Mouse (Mus musculus): ENCODE data around the gene Thap3. TPM values are rescaled to one million over a fixed set of nuclear protein-coding genes. Genes with fewer than 3 reads are reported as not detected.

Gene Thap3
- polyA plus RNA-seq (2012; ENCODE audit: low replicate concordance) = 11.2 and 18.9 TPM in 2 replicates

DNA sequence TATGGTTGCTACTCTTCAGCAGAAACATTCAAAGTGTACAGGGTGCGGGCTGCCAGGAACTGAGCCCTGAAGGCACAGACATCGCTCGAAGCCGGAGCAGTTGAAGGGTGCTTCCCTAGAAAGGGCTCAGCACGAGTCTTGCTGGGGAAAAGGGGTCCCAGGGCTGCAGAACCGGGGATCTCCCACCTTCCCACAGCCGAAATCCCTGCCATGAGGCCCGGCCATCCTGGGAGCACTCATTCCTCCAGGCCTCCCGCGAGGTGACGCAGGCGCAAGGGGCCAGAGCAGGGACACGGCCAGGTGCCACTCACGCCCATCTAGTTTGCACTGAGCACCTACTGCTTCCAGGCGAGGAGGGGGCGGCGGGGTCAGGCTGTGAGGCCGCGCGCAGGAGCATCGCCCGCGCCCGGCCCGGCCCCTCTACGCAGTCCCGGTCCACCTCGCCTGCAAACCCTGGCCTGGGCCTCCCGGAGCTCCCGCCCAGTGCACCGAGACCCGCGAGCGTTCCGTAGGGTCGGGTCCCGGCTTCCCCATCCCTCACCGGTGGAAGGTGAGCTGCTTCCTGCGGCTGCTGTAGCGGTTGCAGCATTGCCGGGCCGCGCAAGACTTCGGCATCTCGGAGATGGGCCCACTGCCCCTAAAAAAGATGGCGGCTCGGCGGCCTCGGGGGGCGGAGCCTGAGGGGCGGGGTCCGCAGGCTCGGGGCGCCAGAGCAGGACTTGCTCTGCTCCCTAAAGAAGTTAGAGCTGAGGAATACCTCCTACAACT, at the start of gene Thap3:
Thap3 (minus strand) TSS at position 656 of the 768 bp plus-strand sequence.

DNA sequence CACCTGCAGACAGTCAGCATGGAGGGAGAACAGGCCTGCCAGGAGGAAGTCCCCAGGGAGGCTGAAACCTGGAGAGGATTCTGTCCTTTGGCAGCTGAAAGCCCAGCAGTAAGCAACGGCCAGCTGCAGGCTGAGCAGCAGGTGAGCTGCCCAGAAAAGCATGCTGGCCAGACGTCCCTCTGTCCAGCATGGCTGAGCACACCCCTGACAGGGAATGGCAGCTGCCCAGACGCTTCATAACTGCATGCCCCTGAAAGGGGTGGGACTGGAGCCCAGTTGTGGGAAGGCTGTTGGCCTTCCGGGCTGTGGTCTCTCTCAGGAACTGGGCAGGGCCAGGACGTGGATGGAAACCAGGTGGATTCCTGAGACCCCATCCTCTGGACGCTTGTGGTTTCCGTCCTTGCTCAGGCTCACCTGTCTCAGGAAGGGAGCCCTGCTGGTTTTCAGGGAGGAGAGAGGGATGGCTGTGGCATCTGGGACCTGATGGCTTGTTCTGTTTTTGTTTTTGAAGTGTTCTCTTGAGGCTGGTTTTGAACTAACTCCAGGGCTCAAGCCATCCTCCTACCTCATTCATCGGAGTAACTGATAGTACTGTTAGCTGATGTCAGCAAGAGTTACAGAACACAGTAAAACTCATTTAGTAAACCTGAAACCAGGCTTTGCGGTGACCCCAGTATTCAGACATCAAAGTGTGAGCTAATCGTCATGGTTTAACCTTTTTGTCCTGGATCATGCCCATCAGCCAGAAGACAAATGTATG, 49.6 kb upstream of the Thap3 start, which contains the start of gene Tas1r1:
Tas1r1 (minus strand) TSS at position 344 of the 760 bp plus-strand sequence.

DNA sequence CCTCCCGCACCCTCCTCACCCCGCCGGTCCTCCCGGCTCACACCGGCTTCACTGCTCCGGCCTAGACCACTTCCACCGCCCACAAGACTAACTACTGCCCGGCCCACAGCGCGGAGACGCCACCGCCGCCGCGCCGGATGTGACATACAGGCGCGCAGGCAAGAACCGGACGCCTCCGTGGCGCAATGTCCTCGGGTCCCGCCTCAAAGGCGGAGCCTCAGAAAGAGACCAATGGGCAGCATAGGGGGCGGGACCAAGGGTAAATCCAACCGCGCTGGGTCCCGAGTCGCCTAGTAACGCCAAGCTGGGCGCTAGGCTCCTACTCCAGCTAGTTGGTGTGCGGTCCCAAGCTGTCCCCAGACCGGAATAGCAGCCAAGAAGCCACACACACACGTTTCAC, 38.7 kb upstream of the Thap3 start, which contains the start of gene Zbtb48:
Zbtb48 (minus strand) TSS at position 148 of the 400 bp plus-strand sequence.

DNA sequence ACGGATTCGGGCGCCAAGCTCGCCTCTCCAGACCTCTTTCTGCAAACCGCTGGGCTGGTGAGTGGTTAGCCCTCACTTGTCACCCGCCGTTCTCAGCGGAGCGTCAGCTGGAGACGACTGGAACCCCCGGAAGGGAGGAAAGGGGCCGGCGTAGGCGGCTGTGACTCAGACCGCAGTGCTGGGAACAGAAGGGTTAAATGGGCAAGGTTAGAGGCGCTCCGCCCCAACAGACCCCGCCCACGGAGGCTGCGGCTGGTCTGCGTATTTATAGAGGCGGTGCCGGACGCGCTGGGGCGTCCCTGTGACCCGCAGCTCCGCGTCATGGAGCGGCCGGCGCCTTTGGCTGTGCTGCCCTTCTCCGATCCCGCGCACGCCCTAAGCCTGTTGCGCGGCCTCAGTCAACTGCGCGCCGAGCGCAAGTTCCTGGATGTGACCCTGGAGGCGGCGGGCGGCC, 19.9 kb upstream of the Thap3 start, which contains the start of gene Klhl21:
Klhl21 (plus strand) TSS at position 182 of the 454 bp plus-strand sequence.

DNA sequence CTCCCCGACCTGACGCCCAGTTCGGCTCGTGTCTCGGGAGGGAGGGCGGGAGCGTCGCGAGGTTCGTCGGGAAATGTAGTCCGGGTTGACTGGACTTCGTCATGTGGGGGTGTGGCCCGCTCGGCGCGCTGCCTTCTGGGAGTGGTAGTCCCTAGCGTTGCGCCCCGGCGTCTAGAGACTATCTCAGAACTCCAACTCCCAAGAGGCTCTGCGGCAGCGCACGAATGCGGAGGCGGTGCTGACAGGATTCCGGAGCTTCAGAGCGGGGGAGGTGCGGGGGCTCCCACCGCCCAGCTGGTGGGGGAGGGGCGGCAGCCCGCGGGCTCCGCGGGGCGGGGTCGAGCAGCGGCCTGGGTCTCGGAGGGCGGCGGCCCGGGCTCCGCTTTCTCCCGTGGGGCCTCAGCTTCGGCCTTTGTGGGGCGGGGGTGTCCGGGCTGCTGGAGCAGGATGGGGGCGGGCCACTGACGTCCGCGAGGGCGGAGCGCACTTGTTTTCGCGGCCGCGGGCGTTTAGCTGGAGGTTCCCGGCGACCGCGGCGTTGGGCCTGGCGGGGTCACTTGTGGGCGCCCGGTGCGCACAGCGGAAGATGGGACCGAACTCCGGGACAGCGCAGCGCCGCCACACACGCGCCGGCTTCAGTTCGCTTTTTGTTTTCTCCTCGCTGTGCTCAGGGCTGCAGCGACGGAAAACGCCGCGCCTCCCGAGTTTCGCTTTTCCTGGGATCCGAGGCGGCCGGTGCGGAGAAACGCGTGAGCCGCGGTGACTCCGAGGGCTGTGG, 7.6 kb upstream of the Thap3 start, which contains the start of gene Phf13:
Phf13 (minus strand) TSS at position 86 of the 778 bp plus-strand sequence.

DNA sequence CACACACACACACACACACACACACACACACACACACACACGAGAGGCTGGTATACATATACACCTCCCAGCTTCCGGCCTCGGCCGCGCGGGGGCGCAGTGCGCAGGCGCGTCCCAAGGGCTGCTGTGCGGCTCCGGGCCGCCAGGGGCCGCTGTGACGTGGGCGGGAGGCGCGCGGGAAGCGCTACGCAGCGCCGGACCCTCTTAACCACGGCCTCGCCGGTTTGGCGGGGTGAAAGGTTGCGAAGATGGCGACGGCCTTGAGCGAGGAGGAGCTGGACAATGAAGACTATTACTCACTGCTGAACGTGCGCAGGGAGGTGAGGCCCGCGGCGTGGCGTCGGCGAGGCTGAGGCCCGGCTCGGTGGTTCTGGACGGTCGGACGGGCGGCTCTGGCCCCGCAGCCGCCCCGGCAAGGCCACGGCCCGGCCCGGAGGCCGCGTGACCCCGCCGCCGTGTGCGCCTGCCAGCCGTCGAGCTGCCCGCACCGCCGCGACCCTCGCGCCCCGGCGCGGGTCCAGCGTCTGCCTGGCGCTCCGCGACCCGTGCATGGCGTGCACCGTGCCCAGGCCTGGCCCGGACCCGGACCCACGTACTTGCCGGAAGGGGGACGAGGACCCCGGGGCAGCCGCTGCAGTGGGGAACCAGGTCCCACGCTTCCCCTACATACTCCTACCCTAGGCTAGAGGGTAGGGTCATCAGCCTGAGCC, 55.1 kb downstream of the Thap3 start, which contains the start of gene Dnajc11:
Dnajc11 (plus strand) TSS at position 187 of the 710 bp plus-strand sequence.

Other genes with a start within 250 kb of the Thap3 start
- 6.8 and 9.2 TPM in 2 replicates for gene Camta1, start 127.1 kb downstream of the Thap3 start, polyA plus RNA-seq (2012; ENCODE audit: low replicate concordance)
- gene Dnajc11, start 55.3 kb downstream of the Thap3 start, polyA plus RNA-seq (2012; ENCODE audit: low replicate concordance) = 14.0 and 86.7 TPM in 2 replicates
- 1.9 and 4.4 TPM in 2 replicates for gene Phf13, start 7.3 kb upstream of the Thap3 start, polyA plus RNA-seq (2012; ENCODE audit: low replicate concordance)
- gene Klhl21, start 19.8 kb upstream of the Thap3 start, polyA plus RNA-seq (2012; ENCODE audit: low replicate concordance) = 13.8 and 16.0 TPM in 2 replicates
- gene Zbtb48, start 38.7 kb upstream of the Thap3 start, polyA plus RNA-seq (2012; ENCODE audit: low replicate concordance) = 5.6 and 9.8 TPM in 2 replicates
- not detected in 2 replicates for gene Tas1r1, start 49.6 kb upstream of the Thap3 start, polyA plus RNA-seq (2012; ENCODE audit: low replicate concordance)
- gene Nol9, start 50.3 kb upstream of the Thap3 start, polyA plus RNA-seq (2012; ENCODE audit: low replicate concordance) = 67.1 and 129 TPM in 2 replicates
- 42.2 and 57.4 TPM in 2 replicates for gene Plekhg5, start 83.5 kb upstream of the Thap3 start, polyA plus RNA-seq (2012; ENCODE audit: low replicate concordance)
- 2.3 and 5.3 TPM in 2 replicates for gene Tnfrsf25, start 126.9 kb upstream of the Thap3 start, polyA plus RNA-seq (2012; ENCODE audit: low replicate concordance)
- gene Espn, start 163.4 kb upstream of the Thap3 start, polyA plus RNA-seq (2012; ENCODE audit: low replicate concordance) = 98.7 and 167 TPM in 2 replicates
- gene Hes2, start 169.9 kb upstream of the Thap3 start, polyA plus RNA-seq (2012; ENCODE audit: low replicate concordance) = 0.62 TPM in 1 of 2 replicates, not detected in the other
- 6.4 and 15.0 TPM in 2 replicates for gene Acot7, start 189.1 kb upstream of the Thap3 start, polyA plus RNA-seq (2012; ENCODE audit: low replicate concordance)

Data from leukemia stem cell, adult 10-12 weeks (primary cell).